In the genomic region with DNA sequence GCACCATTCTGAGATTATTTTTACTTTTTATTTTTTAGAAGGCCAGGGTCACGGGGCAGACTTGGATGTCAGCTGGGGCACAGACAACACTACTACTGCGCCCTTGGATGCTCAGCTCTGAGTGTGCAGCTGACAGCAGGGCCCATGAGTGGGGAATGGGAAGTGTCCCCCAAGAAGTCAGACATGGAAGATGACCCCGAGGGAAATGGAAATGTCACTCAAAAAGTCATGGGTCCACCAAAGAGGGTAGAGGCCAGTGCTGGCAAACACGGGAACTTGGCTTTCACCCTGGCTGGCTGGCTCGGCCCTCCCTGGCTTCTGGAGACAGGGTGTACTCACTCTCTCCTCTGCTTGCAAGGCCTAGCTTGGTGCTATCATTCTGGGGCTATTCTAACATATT, we compare ENCODE assay signal across 23 mouse cellular contexts. TPM values are rescaled to one million over a fixed set of nuclear protein-coding genes. Genes with fewer than 3 reads are reported as not detected.
DNase-seq lines count a peak whose midpoint lies in the region; ATAC-seq and TF ChIP-seq lines count a peak whose summit lies in the region.
"Had no signal": no experiment of that assay in that cellular context is flagged by ENCODE, and none has a peak within 500 bp of the region (broad histone marks: within the 10 kb centered on the region; RNA-seq: fewer than 3 reads in every experiment).

No protein-coding gene starts in this region.

- no peaks in the 10 kb centered on the region for H3K27me3 ChIP-seq in heart, embryonic 13.5 days (replicated peaks)
- H3K27me3 ChIP-seq in heart, postnatal 0 days (ENCODE audit: control insufficient read depth, insufficient read depth, low read length): no peaks in the 10 kb centered on the region
- H3K27me3 ChIP-seq: CH12.LX had no signal

- no peak for TF ChIP-seq EP300 in heart, postnatal 0 days (IDR thresholded peaks at IDR 0.05; ENCODE audit: low read depth)

- H3K4me1 ChIP-seq in heart, embryonic 13.5 days: peaks cover 56% of the 10 kb centered on the region
- H3K4me1 ChIP-seq in heart, postnatal 0 days (ENCODE audit: control insufficient read depth, insufficient read depth): no peaks in the 10 kb centered on the region

- H3K4me3 ChIP-seq in heart, embryonic 13.5 days: no peak overlapping the region
- no peak overlapping the region for H3K4me3 ChIP-seq in heart, postnatal 0 days (ENCODE audit: low read depth, low read length)

- no peak overlapping the region for H3K4me2 ChIP-seq in heart, embryonic 13.5 days
- H3K4me2 ChIP-seq in heart, postnatal 0 days (ENCODE audit: low read depth, low read length): no peak overlapping the region

- DNase-seq in gastrocnemius, adult 18-20 months (ENCODE audit: low spot score): peak; percentile 30
- no peak for DNase-seq in gastrocnemius, postnatal 14 days
- peak; percentile 92 for DNase-seq in heart, adult 11 months
- DNase-seq in heart, postnatal 25 days (ENCODE audit: low spot score): no peak
- no peak for DNase-seq in heart, postnatal 4 days
- DNase-seq in heart, postnatal 0 days (ENCODE audit: low spot score): no peak
- DNase-seq in heart, adult 9 months (ENCODE audit: low spot score in 2 of 2): no peak
- DNase-seq: adrenal gland, adult 2 months; adrenal gland, adult 8-10 months; adrenal gland, postnatal 10 days; adrenal gland, postnatal 14 days; adrenal gland, postnatal 25 days; adrenal gland, postnatal 36 days; B cell, adult 2 months; cerebellum, adult 11 months; cerebellum, adult 11-12 months had no signal

- H3K9ac ChIP-seq in heart, embryonic 13.5 days: no peak overlapping the region
- H3K9ac ChIP-seq in heart, postnatal 0 days (replicated peaks; ENCODE audit: low read depth, low read length): no peak overlapping the region

- TF ChIP-seq CTCF in heart, postnatal 0 days (IDR thresholded peaks at IDR 0.05; ENCODE audit: low read depth): no peak

- H3K36me3 ChIP-seq in heart, embryonic 13.5 days: peaks cover 88% of the 10 kb centered on the region
- H3K36me3 ChIP-seq in heart, postnatal 0 days (replicated peaks; ENCODE audit: control insufficient read depth, insufficient read depth, low read length): peaks cover 77% of the 10 kb centered on the region
- H3K36me3 ChIP-seq: G1E had no signal

- intact Hi-C loops in gastrocnemius, postnatal 14 days (cut with DNase I; ENCODE audit: low total_unique reads): no loop called here
- intact Hi-C loops in heart, postnatal 25 days (cut with DNase I): no loop called here

- no peak for ATAC-seq in heart, embryonic 13.5 days (ENCODE audit: extremely low read depth, insufficient number of reproducible peaks, low FRiP score, low TSS enrichment)
- no peak for ATAC-seq in heart, postnatal 0 days (ENCODE audit: insufficient read depth, low read depth)
- ATAC-seq: activated CD4-positive, CD25-positive, alpha-beta regulatory T cell, adult 4 months; CD4-positive, CD25-positive, alpha-beta regulatory T cell, adult 4 months; Patski had no signal

- WGBS in heart, embryonic 13.5 days: 83% methylated on average over 5 of the region's 5 CpGs
- 83% methylated on average over 5 of the region's 5 CpGs for WGBS in heart, postnatal 0 days

- H3K27ac ChIP-seq in heart, embryonic 13.5 days (replicated peaks): 0 out of 2 replicates have a peak overlapping the region, but pooled peaks have one; percentile 24
- H3K27ac ChIP-seq in heart, postnatal 0 days (ENCODE audit: low read depth): 0 out of 2 replicates have a peak overlapping the region, but pooled peaks have one; percentile 45

- no peaks in the 10 kb centered on the region for H3K9me3 ChIP-seq in heart, embryonic 13.5 days
- no peaks in the 10 kb centered on the region for H3K9me3 ChIP-seq in heart, postnatal 0 days (replicated peaks; ENCODE audit: control insufficient read depth, low read length)
- H3K9me3 ChIP-seq: G1E had no signal

RNA-seq across cellular contexts. Expression of gene Actn2, which starts 35.6 kb away (rescaled TPM):
- total RNA-seq in gastrocnemius, adult 18-20 months (2021): 1,000 to 10,000 TPM; 1,284 to 1,493 TPM
- total RNA-seq in gastrocnemius, postnatal 14 days (2021): 1,000 to 10,000 TPM; 1,554 to 1,683 TPM
- total RNA-seq in heart, postnatal 25 days (2021): 1,000 to 10,000 TPM; 1,826 to 1,902 TPM
- polyA plus RNA-seq in heart, embryonic 13.5 days (2015; fragmentation: Nextera tagmentation; extraction: Ambion mirVana): 1,324 and 1,364 TPM in 2 replicates
- 1,000 to 10,000 TPM; 2,111 to 2,171 TPM for total RNA-seq in heart, postnatal 4 days (2021)
- 1,276 and 1,578 TPM in 2 replicates for total RNA-seq in heart, postnatal 0 days (2014; rRNA removed; ENCODE audit: low replicate concordance)
- 2,012 and 2,143 TPM in 2 replicates for polyA plus RNA-seq in heart, postnatal 0 days (2015; fragmentation: Nextera tagmentation; extraction: Ambion mirVana)
- total RNA-seq: CH12.LX, MEL had no signal
- polyA plus RNA-seq: G1E had no signal

RNA-seq across cellular contexts. Expression of gene Mtr, which starts 47.1 kb away (rescaled TPM):
- total RNA-seq in gastrocnemius, adult 18-20 months (2021): 10 to 100 TPM; 13.1 to 15.7 TPM
- total RNA-seq in gastrocnemius, postnatal 14 days (2021): 10 to 100 TPM; 18.1 TPM
- total RNA-seq in heart, postnatal 25 days (2021): 10 to 100 TPM; 87.6 to 93.6 TPM
- 11.4 and 11.5 TPM in 2 replicates for polyA plus RNA-seq in heart, embryonic 13.5 days (2015; fragmentation: Nextera tagmentation; extraction: Ambion mirVana)
- 10 to 100 TPM; 35.7 to 36.0 TPM for total RNA-seq in heart, postnatal 4 days (2021)
- 10.1 and 25.3 TPM in 2 replicates for total RNA-seq in heart, postnatal 0 days (2014; rRNA removed; ENCODE audit: low replicate concordance)
- 9.1 and 9.8 TPM in 2 replicates for polyA plus RNA-seq in heart, postnatal 0 days (2015; fragmentation: Nextera tagmentation; extraction: Ambion mirVana)

Comparison
In these comparisons a context has a peak if more than half of its experiments do, and no peak if none do; other contexts are left out.
1. DNase-seq: peak in gastrocnemius, adult 18-20 months (single experiment) and heart, adult 11 months (single experiment); none in gastrocnemius, postnatal 14 days (single experiment), heart, postnatal 25 days (single experiment), heart, postnatal 4 days (single experiment), heart, postnatal 0 days (single experiment) and heart, adult 9 months (0 of 2).